Mouse (Mus musculus): ENCODE measurements around the gene Rbm5.

Rbm5 gene

DNA sequence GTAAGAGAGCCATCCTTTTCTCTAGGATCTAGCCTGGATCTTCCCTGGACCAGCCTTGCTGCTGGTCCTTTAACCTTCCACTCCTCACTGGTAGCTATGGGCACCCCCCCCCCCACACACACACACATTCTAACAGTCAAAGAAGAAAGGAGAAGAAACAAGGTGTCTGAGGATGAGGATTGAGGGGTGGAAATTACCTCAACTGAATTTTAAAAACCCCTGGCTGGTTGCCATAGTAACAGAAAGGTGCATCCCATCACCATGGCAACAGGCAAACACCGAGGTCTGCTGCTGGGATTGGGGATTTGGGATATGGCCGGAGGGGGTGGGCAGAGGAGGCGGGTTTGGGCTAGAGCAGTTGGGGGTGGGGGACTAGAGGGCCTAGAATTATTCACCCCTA is 41.1 kb downstream of the Rbm5 start:
- DNase-seq (ENCODE audit: low spot score), result no peak

- no peak for DNase-seq (ENCODE audit: low spot score)
Measured at GRCm38 (mm10) chr9:107728919-107729670, 41.7 kb downstream of the Rbm5 start.

GRCm38 (mm10) chr9:107727041-107727440 is 43.8 kb downstream of the Rbm5 start:
- DNase-seq (ENCODE audit: low spot score), result no peak

- no peak for DNase-seq (ENCODE audit: low spot score)
Measured at GRCm38 (mm10) chr9:107724796-107725195, 46.0 kb downstream of the Rbm5 start.

DNA sequence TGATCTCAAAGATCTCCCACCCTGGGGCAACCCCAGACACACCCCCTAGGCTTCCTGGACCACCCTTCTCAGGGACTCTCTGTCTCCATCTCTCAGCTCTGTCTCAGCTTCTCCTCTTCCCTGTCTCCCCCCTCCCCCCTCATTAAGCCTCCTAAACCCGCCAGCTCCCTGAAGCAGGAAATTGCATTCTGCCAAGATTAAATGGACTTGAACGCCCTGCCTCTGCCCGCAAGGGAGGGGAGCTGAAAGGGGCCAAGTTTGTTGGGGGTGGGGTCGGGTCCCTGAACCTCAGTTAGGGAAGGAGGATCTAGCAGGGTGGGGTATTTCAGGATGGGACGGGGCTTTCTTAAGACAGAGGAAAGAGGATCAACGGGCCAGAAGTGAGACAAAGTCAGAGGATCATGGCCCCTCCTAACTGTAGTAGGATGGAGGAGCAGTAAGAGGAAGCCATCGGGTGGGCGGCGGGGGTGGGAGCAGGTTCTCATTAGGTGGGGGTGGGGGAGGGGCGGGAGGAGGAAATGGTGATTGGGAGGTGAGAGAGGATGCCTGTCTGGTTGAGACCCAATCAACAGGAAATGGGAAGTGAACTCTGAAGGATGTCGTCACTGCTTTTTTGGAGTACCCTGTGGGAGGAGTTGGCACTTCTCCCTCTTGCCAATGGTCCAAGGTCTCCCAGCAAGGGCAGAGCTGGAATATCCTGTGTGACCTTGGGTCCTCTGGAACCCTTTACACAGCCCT is 46.8 kb downstream of the Rbm5 start:
- peak; percentile 66 for DNase-seq (ENCODE audit: low spot score)

DNA sequence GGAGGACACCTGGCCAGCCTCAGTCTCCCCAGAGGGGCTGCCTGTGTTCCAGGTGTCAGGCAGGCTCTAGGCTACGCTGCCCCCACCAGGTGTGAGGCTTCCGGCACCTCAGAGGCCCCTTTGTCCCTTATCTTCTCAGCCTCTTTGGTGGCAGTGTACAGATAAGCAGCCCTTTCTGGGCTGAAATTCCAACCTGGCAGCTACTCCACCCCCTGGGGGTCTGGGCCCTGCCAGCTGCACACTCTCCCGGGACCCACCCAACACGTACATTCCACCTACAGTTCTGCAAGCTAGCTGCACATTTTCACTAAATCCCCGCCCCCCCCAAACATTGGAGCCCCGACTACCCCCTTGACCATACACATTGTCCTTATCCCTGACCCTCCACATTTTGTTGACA is 47.5 kb downstream of the Rbm5 start:
- no peak for DNase-seq (ENCODE audit: low spot score)

GRCm38 (mm10) chr9:107718781-107719540 is 51.8 kb downstream of the Rbm5 start:
- DNase-seq (ENCODE audit: low spot score), result no peak

- DNase-seq (ENCODE audit: low spot score), result no peak
Measured at GRCm38 (mm10) chr9:107716951-107717350, 53.8 kb downstream of the Rbm5 start.

DNA sequence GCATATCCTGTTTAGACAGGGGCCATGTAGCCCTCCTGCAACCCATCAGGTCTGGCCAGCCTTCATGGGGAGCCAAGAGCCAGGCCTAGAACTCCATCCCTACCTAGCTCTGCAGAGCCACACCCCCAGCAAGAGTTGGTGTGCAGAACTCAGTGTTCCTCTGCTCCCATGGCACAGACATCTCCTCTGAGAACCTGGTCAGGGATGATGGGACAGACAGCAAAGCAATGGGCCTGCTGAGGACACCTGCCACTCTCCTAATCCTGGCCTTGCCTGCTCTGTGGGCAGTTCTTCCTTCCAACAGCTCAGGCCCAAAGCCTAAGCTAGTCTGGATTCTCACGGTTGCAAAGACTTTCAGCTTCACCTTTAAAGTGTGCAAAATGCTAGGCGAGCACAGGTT is 55.2 kb downstream of the Rbm5 start:
- no peak for DNase-seq (ENCODE audit: low spot score)

DNA sequence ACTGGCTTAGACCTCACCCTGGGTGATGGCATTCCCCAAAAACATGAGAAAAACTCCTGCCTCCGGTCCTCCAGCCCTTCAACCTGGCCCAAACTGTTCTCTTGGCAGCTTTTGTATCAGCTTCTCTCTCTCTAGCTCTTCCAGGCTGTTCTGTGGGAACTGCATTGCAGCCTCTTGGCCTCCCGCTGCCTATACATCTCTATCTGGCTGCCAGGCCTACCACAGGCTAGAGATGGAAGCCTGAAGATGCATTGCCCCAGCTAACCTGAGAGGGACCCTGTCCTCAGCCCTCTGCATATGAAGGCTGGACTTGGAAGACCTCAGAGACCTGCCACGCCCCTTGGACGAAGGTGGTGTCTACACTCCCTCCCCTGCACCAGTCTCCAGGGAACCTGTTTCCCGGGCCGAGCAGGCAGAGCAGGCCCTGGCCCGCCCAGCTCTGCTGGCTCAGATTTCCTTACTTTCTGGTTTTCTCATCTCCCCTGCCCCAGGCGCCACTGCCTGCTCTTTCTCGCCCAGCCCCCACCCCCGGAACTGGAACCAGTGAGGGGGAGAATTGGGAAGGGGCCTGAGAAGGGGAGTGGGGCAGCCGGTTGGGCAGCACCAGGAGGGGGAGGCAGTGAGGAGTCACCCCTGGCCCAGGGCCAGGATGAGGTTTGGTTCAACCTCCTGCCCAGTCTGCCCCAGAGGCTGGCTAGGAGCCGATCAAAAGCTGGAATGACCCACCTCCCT is 56.4 kb downstream of the Rbm5 start:
- DNase-seq (ENCODE audit: low spot score), result peak; percentile 53

GRCm38 (mm10) chr9:107709697-107710483 is 60.9 kb downstream of the Rbm5 start, which contains the start of gene Sema3f:
Gene Sema3f (minus strand): TSS chr9:107710475.
- peak; percentile 67 for DNase-seq (ENCODE audit: low spot score)

- DNase-seq (ENCODE audit: low spot score), result no peak
Measured at GRCm38 (mm10) chr9:107709096-107709696, 61.6 kb downstream of the Rbm5 start.

DNA sequence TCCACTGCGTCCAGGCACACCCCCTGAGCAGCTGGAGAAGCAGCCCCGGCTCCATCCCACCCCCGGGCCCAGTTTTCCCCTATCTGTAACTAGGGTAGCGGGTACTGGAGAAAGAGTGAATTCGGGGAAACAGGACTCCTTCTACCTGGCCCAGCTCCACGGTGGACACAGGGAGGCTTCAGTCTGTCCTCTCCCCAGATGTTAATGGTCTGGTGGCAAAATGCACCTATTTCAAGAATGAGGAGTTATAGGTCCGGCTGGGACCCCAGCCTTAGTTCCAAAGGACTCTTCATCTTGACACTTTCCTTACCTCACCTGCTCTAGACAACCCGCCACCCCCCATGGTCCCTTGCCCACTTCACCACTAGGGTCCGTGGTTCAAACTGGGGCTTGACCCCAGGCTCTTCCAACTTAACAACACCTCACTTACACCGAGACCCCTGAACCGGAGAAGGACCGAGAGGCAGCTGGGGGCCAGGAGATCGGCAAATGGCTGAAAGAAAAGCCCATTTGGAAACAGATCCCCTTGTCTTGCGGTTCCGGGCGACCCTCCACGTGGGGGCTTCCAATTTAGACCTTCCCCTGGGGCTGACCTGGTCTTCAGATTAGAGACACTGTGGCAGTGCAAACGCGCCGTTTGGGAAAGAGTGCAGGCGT is 62.2 kb downstream of the Rbm5 start:
- DNase-seq (ENCODE audit: low spot score), result no peak

DNA sequence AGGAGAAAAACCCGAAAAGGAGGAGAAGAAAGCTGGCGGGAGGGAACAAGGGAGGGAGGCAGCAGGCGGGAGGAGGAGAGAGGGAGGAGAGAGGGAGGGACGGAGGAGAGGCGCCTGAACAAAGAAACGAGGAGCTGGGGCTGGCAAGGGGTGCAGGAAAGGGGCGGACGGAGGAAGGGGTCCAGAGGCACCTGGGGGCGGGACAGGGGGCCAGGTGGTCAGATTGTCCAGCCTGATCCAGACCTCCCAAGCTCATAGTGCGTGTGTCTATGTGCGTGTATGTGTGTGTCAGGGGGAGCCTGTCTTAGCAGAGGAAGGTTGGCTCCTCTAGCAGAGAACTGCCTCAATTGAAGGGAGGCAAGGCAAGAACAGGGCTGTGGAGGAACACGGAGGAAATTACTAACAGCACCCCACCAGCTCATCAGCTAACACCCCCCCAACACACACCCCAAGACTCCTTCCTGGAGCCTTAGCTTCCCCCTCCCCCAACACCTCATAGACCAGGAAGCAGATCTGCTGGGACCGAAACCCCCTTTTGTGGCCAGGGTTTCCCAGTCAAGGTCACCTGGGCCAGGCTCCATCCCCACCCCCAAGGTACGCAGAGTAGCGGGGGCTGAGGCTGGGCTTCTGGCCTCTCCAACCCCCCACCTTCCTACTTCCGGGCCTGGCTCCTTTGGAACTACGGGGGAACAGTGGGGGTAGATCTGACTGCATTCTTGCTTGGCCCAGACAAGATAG is 62.9 kb downstream of the Rbm5 start:
- no peak for DNase-seq (ENCODE audit: low spot score)

DNA sequence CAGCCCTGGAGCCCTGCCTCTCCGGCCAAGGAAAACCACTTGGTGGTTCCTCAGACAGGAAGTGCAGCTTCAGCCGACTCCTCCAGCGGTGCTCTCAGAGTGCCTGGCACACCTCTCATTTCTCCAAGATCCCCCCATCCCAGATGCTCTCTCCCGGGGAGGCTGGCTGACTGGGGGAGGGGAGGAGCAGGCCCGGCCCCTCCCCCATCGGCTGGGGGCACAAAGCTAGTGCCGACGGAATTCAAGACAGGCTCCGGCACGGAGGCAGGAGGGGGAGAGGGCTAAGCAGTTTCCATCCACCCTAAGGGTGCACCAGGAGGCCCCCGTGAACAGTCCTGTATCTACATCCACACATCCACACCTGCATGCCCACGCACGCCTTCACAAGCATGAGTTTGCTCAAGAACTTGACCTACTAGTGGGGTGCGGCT is 64.0 kb downstream of the Rbm5 start:
- DNase-seq (ENCODE audit: low spot score), result no peak

GRCm38 (mm10) chr9:107703337-107704122 is 67.3 kb downstream of the Rbm5 start:
- no peak for DNase-seq (ENCODE audit: low spot score)

DNA sequence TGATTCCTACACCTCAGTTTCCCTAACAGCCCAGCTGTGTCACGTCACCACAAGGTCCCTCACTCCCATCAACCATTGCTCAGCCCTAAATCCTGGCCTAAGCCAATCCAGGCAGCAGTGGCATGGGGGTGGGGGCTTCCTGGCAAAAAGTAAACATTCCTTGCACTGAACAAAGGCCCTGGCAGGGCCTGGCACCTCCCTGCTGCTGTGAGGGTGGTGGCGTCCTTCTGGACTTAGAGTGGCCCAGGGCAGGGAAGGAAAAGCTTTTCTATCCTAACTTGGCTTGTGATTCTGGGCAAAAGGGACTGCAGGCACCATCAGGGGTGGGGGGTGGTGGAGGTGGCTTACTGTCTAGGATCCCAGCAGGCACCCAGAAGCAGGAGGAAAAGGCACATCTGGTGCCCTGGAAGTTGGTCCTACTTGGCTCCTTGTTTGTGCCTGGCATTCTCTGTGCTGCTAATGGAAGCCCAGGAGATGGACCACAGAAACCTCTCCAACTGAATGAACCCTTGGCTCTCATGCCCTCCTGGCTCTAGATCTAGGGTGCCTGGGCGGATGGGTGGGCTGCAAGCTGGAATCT is 68.1 kb downstream of the Rbm5 start:
- DNase-seq (ENCODE audit: low spot score), result no peak

DNA sequence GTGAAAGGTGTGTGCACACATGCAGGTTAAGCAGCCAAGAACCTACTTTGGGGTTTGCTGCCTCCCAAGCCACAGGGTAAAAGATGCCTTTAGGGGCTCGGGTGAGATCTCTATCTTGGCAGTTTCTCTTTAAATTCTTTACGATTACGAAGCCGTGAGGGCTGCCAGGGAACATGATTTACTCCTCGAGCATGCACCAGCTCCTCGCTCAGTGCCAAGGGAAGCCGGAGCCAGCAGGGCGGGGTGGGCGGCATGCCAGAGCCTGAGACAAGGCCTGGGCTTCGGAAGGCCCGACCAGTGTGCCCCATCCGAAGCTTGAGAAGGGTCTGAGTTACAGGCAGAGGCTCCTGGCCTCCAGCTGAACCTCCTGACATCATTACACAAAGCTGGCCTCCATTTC is 69.2 kb downstream of the Rbm5 start:
- DNase-seq (ENCODE audit: low spot score), result peak; percentile 70
